Mouse (Mus musculus) adipocyte (in vitro differentiated cells): ENCODE results near the gene Ttbk1.

Experiments used
- DNase-seq: peaks from one replicate; pipeline ENCODE4 v3.0.0-alpha.2; 2016; ENCODE audit warnings: low spot score

Ttbk1 gene

DNA sequence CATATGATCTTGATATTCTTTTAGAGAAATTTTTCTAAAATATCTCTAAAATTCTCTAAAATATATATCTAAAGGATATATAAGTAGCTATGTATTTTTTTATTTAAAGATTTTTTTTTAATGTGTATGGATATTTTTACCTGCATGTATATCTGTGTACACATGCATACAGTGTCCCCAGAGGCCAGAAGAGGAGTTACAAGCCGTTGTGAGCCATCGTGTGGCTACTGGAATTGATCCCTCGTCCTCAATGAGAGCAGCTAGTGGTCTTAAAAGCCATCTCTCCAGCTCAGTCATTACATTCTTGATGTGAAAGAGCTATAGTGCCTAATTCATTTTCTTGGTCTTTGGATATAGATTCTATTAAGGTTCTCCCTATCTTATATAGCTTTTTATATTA lies 79.0 kb downstream of the Ttbk1 start:
- DNase-seq, result no peak

DNA sequence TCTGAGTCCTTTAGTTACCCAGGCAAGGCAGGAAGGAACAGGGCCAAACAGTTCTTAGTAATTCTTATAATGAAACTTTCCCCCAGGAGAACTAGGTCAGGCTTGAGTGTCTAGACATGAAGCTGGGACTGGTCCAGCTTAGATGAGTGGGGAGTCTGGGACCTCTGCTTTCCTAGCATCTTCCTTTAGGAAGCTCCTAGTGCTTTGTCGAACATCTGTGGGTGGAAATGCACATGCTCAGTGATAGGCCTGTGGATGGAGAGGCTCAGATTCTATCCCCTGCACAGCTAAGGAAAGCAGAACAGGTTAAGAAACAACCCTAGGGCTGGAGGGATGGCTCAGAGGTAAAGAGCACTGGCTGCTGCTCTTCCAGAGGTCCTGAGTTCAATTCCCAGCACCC lies 92.8 kb downstream of the Ttbk1 start:
- no peak for DNase-seq

DNA sequence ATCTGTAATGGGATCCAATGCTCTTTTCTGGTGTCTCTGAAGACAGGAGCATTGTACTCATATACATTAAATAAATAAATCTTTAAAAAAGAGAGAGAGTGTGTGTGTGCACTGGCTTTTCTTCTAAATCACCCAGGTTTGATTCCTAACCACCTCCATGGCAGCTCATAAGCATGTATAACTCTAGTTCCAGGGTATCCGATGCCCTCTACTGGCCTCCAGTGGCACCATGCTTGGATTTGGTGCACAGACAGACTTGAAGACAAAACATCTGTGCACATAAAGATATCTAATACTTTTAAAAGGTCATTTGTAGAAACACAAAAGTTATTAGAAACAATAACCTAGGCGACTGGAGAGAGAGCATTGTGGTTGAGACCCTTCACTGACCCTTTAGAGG lies 94.5 kb downstream of the Ttbk1 start:
- peak; percentile 54 for DNase-seq
